Mouse (Mus musculus) ES-Bruce4 (cell line): ENCODE measurements at regions not wholly inside any gene's neighbourhood (a gene's known extent, or its start where the extent isn't known, plus 50 kb on each side); places are given as distances from the start of the nearest gene placed in this dataset.

ENCODE experiments used
- CTCF ChIP-seq: IDR thresholded peaks from one replicate; pipeline ENCODE4 v1.8.1; 2011; ENCODE audit warnings: low read depth, low read length
- EP300 ChIP-seq: IDR thresholded peaks from 2 replicates; pipeline ENCODE4 v1.6.1; 2011; ENCODE audit warnings: low read depth, low read length; ENCODE audit not compliant: insufficient read depth
- POLR2A ChIP-seq: IDR thresholded peaks from one replicate; pipeline ENCODE4 v1.8.1; 2011; ENCODE audit warnings: low read length; ENCODE audit not compliant: insufficient read depth

GRCm38 (mm10) chrX:21293666-21294065 is 118.2 kb upstream of the Gm21876 start:
- TF ChIP-seq POLR2A (no peak), EP300 (no peak), CTCF (peak; percentile 66)
